Mouse (Mus musculus) thymus, adult 2 months (tissue): ENCODE measurements around the gene Btbd11.

Experiments used
- CTCF ChIP-seq: fragments of 200-500 bp; IDR thresholded peaks from 2 replicates; pipeline ENCODE4 v1.5.1; 2012; ENCODE audit warnings: mild to moderate bottlenecking, control low read depth, low read length, moderate library complexity, borderline replicate concordance; ENCODE audit not compliant: control insufficient read depth, poor library complexity, insufficient read depth; ENCODE audit errors: extremely low read depth
- POLR2A ChIP-seq: fragments of 200-500 bp; IDR thresholded peaks from 2 replicates; pipeline ENCODE4 v1.6.1; 2012; ENCODE audit warnings: mild to moderate bottlenecking, low read length, control low read depth, moderate library complexity; ENCODE audit not compliant: control insufficient read depth, poor library complexity, insufficient read depth; ENCODE audit errors: extremely low read depth

- TF ChIP-seq CTCF = no peak
- TF ChIP-seq POLR2A = no peak
Measured at GRCm38 (mm10) chr10:85466409-85466761, 79.8 kb downstream of the Btbd11 start.
